Mouse (Mus musculus) intestine, embryonic 16.5 days (tissue): ENCODE data around the gene Vdr. TPM values are rescaled to one million over a fixed set of nuclear protein-coding genes. Genes with fewer than 3 reads are reported as not detected.

ENCODE experiments used
- ATAC-seq: fragments of 200-750 bp; cut with Nextera tagmentation; 2 replicates; pipeline ENCODE4 v1.8.0; 2017; ENCODE audit warnings: moderate TSS enrichment, moderate library complexity
- H3K27ac ChIP-seq: fragments of 300-500 bp; sonication (generic); 2 replicates; pipeline ENCODE4 v1.5.1; 2014; ENCODE audit warnings: mild to moderate bottlenecking, low read length
- H3K27me3 ChIP-seq: fragments of 300-500 bp; sonication (generic); replicated peaks from 2 replicates; pipeline ENCODE4 v1.6.1; 2014; ENCODE audit warnings: low read length, control low read depth, mixed read lengths; ENCODE audit not compliant: control insufficient read depth, insufficient read depth
- H3K36me3 ChIP-seq: fragments of 300-500 bp; sonication (generic); 2 replicates; pipeline ENCODE4 v1.6.1; 2014; ENCODE audit warnings: low read length, control low read depth; ENCODE audit not compliant: control insufficient read depth, insufficient read depth
- H3K4me1 ChIP-seq: fragments of 300-500 bp; sonication (generic); 2 replicates; pipeline ENCODE4 v1.6.1; 2014; ENCODE audit warnings: low read length, control low read depth, mixed read lengths; ENCODE audit not compliant: control insufficient read depth, insufficient read depth
- H3K4me2 ChIP-seq: fragments of 300-500 bp; sonication (generic); 2 replicates; pipeline ENCODE4 v1.6.1; 2014; ENCODE audit warnings: low read depth, low read length, control low read depth
- H3K4me3 ChIP-seq: fragments of 300-500 bp; sonication (generic); 2 replicates; pipeline ENCODE4 v1.5.1; 2014; ENCODE audit warnings: mild to moderate bottlenecking, low read length
- H3K9ac ChIP-seq: fragments of 300-500 bp; sonication (generic); 2 replicates; pipeline ENCODE4 v1.6.1; 2014; ENCODE audit warnings: low read depth, low read length
- H3K9me3 ChIP-seq: fragments of 300-500 bp; sonication (generic); 2 replicates; pipeline ENCODE4 v1.6.1; 2016; ENCODE audit warnings: low read length, control low read depth; ENCODE audit not compliant: control insufficient read depth
- WGBS: fragments of 180-500 bp; shearing (Covaris S2); extraction: QIAGEN DNeasy Blood & Tissue Kit; methylation state at CpG from one replicate; pipeline ENCODE4 v1.1.7; 2014; 5-methylcytosine and 5-hydroxymethylcytosine counted together
- polyA plus RNA-seq: library from polyadenylated mRNA; unstranded; fragments of >200 nt; fragmentation: Nextera tagmentation; extraction: Ambion mirVana; gene quantifications from 2 replicates; pipeline ENCODE4 v1.2.1, GENCODE M21; 2015

Vdr gene
- polyA plus RNA-seq, 1 experiment from 2014 or later, result 2.4 TPM

- peak overlapping the region; percentile 76; the same call in 1 of the 2 replicates for H3K27ac ChIP-seq
- WGBS, result 85% methylated on average over 1 of the region's 1 CpGs
Measured at GRCm38 (mm10) chr15:97840781-97841180, 69.6 kb downstream of the Vdr start.

DNA sequence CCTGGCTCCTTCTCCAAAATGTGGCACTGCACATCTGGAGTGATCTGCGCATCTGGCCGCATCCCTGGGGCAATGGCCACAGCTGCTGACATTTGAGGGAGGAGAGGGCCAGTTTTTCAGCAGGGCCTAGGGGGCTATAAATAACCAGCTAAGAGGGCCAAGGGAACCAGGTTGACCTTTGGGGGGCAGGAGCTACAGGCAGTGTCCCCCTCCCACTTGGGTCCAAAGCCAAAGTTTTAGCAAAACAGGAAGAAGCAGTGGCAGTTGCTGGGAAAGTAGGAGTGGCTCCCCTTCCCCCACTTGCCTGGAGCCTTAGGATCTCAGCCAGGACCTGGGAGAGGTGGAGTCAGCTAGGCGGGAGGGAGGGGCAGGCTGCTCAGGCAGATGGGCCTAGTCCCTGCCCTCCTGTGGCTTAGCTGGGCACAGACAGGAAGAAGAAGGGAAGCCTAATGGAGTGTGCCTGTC lies 70.4 kb downstream of the Vdr start:
- Histone ChIP-seq H3K4me1 (peaks cover 40% of the 10 kb centered on the region), H3K4me3 (no peak overlapping the region), H3K4me2 (no peak overlapping the region), H3K27ac (peak overlapping the region; percentile 76), H3K9me3 (no peaks in the 10 kb centered on the region), H3K36me3 (no peaks in the 10 kb centered on the region), H3K27me3 (no peaks in the 10 kb centered on the region), H3K9ac (no peak overlapping the region)
- 39% methylated on average over 3 of the region's 3 CpGs for WGBS
- peak; percentile 85 for ATAC-seq

More at GRCm38 (mm10) chr15:97840781-97841180, 69.6 kb downstream of the Vdr start:
- H3K4me1 ChIP-seq, result peaks cover 40% of the 10 kb centered on the region
- no peaks in the 10 kb centered on the region for H3K9me3 ChIP-seq
- H3K27me3 ChIP-seq, result no peaks in the 10 kb centered on the region
- no peak overlapping the region for H3K4me3 ChIP-seq
- H3K36me3 ChIP-seq, result no peaks in the 10 kb centered on the region
- no peak overlapping the region for H3K9ac ChIP-seq
- no peak for ATAC-seq
- H3K4me2 ChIP-seq, result no peak overlapping the region

GRCm38 (mm10) chr15:97839473-97839872 lies 71.0 kb downstream of the Vdr start:
- Histone ChIP-seq H3K4me2 (no peak overlapping the region), H3K9me3 (no peaks in the 10 kb centered on the region), H3K36me3 (no peaks in the 10 kb centered on the region), H3K4me1 (peaks cover 40% of the 10 kb centered on the region), H3K27ac (peak overlapping the region; percentile 76), H3K9ac (no peak overlapping the region), H3K27me3 (no peaks in the 10 kb centered on the region), H3K4me3 (no peak overlapping the region)
- no peak for ATAC-seq
- WGBS, result 81% methylated on average over 4 of the region's 4 CpGs

GRCm38 (mm10) chr15:97839012-97839411 lies 71.4 kb downstream of the Vdr start:
- WGBS, result 86% methylated on average over 2 of the region's 2 CpGs
- Histone ChIP-seq H3K9ac (no peak overlapping the region), H3K27ac (no peak overlapping the region), H3K36me3 (no peaks in the 10 kb centered on the region), H3K4me2 (no peak overlapping the region), H3K4me3 (no peak overlapping the region), H3K4me1 (peaks cover 40% of the 10 kb centered on the region), H3K27me3 (no peaks in the 10 kb centered on the region), H3K9me3 (no peaks in the 10 kb centered on the region)
- ATAC-seq, result no peak

- H3K4me3 ChIP-seq, result no peak overlapping the region
- peaks cover 40% of the 10 kb centered on the region for H3K4me1 ChIP-seq
- ATAC-seq, result no peak
- H3K9ac ChIP-seq, result no peak overlapping the region
- no peaks in the 10 kb centered on the region for H3K9me3 ChIP-seq
- H3K4me2 ChIP-seq, result no peak overlapping the region
- H3K27ac ChIP-seq, result no peak overlapping the region
- WGBS, result 83% methylated on average over 4 of the region's 4 CpGs
- H3K27me3 ChIP-seq, result no peaks in the 10 kb centered on the region
- no peaks in the 10 kb centered on the region for H3K36me3 ChIP-seq
Measured at GRCm38 (mm10) chr15:97838395-97838794, 72.0 kb downstream of the Vdr start.

DNA sequence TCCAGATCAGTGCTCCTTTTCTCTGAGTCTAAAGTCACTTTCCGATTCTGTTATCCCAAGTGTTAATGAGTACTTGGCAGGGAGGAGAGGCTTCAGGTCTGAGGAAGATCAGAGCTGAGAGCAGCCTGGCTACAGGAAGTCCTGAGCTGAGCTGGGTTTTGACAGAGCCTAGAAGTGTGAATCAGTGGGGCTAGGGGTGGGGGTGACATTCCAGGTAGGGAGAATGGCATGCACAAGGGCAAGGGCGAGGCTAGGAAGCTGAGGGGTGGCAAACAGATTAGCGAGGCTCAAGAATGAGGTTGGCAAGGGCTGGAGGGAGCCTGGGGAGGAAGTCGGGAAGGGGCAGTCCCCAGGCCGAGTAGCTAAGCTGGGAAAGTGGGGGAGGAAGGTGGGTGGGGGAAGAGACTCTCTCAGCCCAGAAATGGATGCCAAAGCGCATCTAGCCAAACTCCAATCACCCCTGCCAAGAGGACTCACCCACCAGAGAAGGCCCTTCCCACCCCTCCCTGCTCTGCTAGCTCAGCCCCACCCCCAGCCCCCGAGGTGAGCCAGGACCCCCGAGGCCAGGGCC lies 72.9 kb downstream of the Vdr start:
- ATAC-seq, result peak; percentile 32
- Histone ChIP-seq H3K27ac (peak overlapping the region; percentile 63), H3K27me3 (no peaks in the 10 kb centered on the region), H3K4me1 (peaks cover 44% of the 10 kb centered on the region), H3K4me3 (no peak overlapping the region), H3K4me2 (no peak overlapping the region), H3K9me3 (no peaks in the 10 kb centered on the region), H3K9ac (no peak overlapping the region; the same call in 1 of the 2 replicates), H3K36me3 (no peaks in the 10 kb centered on the region)
- 23% methylated on average over 8 of the region's 8 CpGs for WGBS

DNA sequence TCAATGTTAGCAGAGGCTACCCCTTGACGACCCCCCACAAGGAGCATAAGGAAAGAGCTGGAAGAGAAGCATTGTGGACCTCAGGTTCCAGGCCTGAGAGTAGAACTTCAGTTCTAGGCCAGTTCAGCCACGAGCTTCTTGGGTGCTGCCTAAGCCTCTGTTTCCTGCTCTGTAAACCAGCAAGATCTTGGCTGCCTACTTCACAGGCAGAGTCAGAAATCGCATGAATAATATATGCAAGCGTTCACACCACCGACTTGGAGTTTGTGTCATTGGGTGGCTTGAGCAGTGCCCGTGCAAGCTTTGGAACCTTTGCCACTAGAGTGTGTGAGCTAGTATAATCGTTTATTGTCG lies 73.6 kb downstream of the Vdr start:
- no peak for ATAC-seq
- Histone ChIP-seq H3K4me1 (peaks cover 47% of the 10 kb centered on the region), H3K4me2 (no peak overlapping the region), H3K36me3 (no peaks in the 10 kb centered on the region), H3K4me3 (no peak overlapping the region), H3K27ac (no peak overlapping the region), H3K9me3 (no peaks in the 10 kb centered on the region), H3K27me3 (no peaks in the 10 kb centered on the region), H3K9ac (no peak overlapping the region)
- 67% methylated on average over 8 of the region's 8 CpGs for WGBS

DNA sequence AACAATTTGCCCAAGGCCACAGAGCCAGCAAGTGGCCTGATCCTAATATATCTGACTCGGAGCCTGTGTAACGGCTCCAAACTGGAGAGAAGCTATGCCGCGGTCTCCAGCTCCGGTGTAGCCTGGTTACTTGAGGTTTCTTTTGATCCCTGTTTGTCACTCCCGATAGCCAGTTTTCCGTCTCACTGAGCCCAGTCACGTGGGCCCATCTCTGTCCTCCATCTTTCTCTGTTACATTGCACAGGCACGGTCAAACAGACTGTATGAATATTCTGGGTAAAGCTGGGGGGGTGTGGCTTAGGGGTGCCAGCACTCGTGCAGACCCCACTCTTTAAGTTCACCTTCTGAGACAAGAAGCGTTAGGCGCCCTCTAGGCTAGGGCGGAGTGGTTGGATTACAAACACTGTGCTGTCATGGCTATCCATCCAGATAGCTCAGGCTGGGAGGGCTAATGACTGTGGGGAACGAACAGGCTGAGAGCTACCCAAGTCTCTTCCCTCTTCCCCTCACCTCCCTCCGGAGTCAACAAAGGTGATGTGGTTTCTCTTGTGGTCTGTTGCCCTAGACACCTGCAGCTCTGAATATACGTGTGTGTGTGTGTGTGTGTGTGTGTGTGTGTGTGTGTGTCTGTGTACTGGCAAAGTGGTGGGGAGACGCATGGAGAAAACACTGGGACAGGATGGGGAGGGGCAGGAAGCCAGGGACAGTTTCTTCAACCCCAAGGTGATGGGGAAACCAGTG lies 74.1 kb downstream of the Vdr start:
- Histone ChIP-seq H3K4me2 (no peak overlapping the region), H3K9me3 (no peaks in the 10 kb centered on the region), H3K4me1 (peaks cover 47% of the 10 kb centered on the region), H3K4me3 (no peak overlapping the region), H3K27me3 (no peaks in the 10 kb centered on the region), H3K36me3 (no peaks in the 10 kb centered on the region), H3K9ac (no peak overlapping the region), H3K27ac (no peak overlapping the region)
- 60% methylated on average over 17 of the region's 17 CpGs for WGBS
- no peak for ATAC-seq

GRCm38 (mm10) chr15:97832764-97833479 lies 77.5 kb downstream of the Vdr start:
- Histone ChIP-seq H3K4me3 (no peak overlapping the region), H3K9ac (no peak overlapping the region), H3K4me1 (peaks cover 48% of the 10 kb centered on the region), H3K9me3 (no peaks in the 10 kb centered on the region), H3K4me2 (no peak overlapping the region), H3K36me3 (no peaks in the 10 kb centered on the region), H3K27me3 (no peaks in the 10 kb centered on the region), H3K27ac (no peak overlapping the region; the same call in 1 of the 2 replicates)
- WGBS, result 75% methylated on average over 9 of the region's 9 CpGs
- ATAC-seq, result no peak
